Mouse (Mus musculus) layer of hippocampus, postnatal 10 days (tissue): Measurements from ENCODE around the gene Chst11. TPM values are rescaled to one million over a fixed set of nuclear protein-coding genes. Genes with fewer than 3 reads are reported as not detected.

Experiments used
- DNase-seq, 2 experiments: peaks; one replicate each; pipeline ENCODE4 v3.0.0; 2021; ENCODE audit warnings: low spot score in 2 of 2
- long read RNA-seq: library from polyadenylated mRNA; stranded (forward); transcript quantifications from one replicate; pipeline ENCODE4 v2.0.0, GENCODE M21; 2023
- total RNA-seq, 2 experiments: library from RNA; stranded (reverse); gene quantifications; 2 replicates each; pipeline ENCODE4 v1.2.3; 2021

Chst11 gene
- 10 to 100 TPM; 51.2 to 56.1 TPM for total RNA-seq
- long read RNA-seq, partial matches to known transcripts, result 0 of 12 reads
- long read RNA-seq, other reads (novel, unspliced or antisense), result 12 of 12 reads

DNA sequence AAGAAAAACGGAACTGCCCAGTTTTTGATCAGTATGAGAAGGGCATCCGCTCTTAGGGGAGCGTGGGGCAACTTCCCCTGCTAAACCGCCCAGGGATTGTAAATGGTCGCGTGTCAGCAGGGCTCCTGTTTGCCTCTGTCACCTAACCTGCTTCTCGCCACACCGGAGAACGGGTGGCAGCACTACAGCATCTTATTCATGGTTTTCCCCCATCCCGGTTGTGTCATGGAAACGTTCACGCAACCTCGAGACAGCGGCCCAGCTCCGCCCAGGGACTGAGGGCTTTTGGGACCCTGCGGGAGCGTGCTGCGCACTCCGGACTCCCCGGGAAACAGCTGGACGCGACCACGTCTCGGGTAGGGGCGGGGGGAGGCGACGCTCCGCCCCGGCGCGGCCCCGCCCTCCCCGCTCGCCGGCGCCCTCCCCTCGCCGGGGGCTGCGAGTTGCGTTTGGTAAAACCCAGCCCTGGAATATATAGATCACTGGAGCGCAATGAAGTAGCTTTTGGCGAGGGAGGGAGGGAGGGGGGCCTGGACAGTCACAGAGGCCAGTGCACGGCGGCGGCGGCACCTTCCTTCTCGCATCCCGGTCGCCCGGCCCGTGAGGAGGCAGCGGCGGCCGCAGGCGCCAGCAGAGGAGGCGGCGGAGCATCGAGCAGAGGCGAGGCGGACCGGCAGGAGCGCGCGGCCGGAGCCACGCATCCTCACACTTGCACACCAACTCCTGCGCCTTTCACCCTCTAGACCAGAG, at the start of gene Chst11:
Gene Chst11, plus strand, starts transcription at position 549 of the 750 bp plus-strand sequence.
- peak; percentile 74 to 86 for DNase-seq

DNA sequence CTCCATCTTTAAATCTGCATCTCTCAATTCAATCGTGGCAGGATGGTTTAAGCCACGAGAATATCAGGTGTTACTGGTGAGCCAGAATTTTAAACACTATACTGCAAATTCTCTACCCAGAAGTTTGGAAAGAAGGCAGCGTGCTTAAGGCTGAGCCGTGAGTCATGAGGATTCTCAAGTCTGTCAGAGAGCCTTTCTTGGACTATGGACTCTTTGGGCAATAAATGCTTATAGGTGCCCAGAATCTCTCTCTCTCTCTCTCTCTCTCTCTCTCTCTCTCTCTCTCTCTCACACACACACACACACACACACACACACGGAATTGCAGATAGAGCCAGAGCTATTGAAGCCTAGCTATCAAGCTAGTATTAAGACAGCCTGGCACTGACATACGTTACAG, 49.5 kb upstream of the Chst11 start:
- DNase-seq, result no peak

DNA sequence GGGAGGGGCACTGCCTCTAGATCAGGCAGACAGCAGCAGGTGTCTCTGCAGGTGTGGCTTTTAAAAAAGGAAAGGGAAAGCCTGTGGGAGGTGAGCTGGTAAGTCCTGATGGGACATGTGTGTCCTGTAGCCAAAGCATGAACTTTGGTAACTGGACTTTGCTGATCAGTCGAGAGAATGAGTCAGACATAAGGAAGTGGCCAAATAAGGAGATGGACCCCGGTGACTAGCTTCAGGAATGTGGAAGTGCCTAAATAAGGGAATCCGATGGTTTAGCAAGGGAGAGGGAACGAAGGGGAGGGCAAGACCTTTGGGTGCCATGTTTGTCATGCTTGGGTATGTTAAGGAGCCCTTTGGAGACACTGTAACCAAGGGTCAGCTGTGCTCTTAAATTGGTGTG, 31.9 kb upstream of the Chst11 start:
- no peak for DNase-seq

DNA sequence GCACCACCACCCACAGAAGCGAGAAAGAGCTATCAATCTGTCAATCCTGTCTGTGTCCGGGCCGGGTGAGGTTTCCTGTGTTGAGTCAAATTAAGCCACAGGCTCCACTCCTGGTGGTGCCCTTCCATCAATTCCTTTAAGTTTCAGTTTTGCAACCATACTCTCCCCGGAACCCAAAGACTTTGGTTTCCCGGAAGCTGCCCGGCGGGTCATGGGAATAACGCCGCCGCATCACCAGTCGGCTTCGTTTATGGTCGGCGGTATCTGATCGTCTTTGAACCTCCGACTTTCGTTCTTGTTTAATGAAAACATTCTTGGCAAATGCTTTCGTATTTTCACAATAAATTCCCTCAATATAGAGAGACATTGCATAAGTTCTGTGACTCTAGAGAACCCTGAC, 30.2 kb upstream of the Chst11 start:
- DNase-seq, result no peak

DNA sequence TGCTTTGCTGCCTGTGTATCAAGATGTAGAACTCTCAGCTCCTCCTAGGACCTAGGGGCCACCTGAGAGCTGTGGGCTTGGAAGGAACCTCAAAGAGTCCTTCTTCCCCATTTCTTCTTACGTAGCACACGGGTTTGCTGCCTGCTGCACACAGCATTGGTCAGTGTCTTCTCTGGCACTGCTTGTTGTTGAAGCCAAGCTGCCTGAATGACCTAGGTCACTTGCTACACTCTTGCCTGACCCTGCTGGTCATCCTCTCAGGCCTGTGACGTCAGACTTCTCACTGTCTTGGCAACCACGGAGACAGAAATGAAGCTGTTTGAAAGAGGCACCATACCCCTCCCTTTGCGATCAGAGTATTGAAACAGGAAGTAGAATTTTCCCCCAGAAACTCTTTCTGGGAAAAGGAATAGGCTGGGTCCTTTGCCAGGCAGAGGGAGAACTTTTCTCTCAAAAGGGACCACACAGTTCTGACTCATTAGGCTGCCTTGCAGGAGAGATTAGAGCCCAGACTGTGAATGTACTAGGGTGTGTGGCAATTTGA, 27.0 kb upstream of the Chst11 start:
- DNase-seq, result no peak

DNA sequence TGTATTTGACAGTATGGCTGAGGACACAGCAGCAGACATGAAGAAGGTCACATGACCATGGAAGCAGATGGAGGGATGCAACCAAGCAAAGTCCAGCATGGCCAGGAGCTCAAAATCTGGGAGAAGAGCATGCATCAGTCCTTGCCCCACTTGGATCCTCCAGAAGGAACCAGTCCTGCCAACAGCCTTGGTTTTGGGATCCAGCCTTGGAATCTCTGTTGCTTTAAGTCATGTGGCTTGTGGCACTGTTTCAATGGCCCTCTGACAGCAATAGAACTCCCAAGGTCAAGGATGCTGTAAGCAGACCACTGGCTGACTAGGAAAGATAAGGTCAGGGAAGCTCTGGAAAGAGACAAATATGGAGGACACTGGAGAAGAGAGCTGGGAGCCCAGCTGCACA, 26.0 kb upstream of the Chst11 start:
- no peak for DNase-seq

DNA sequence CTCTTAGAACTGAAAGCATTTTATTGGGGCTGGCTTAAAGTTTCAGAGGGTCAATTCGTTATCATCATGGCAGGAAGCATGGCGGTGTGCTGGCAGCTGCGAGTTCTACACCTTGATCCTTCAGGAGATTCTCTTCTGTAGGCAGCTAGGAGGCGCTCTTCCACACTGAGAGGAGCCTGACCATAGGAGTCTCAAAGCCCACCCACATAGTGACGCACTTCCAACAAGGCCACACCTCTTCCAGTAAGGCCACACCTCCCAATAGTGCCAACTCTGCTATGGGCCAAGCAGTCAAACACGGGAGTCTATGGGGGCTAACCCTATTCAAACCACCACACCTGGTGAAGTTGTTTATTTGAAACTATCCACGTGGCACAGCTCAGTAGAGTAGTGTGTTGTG, 24.0 kb upstream of the Chst11 start:
- no peak for DNase-seq

DNA sequence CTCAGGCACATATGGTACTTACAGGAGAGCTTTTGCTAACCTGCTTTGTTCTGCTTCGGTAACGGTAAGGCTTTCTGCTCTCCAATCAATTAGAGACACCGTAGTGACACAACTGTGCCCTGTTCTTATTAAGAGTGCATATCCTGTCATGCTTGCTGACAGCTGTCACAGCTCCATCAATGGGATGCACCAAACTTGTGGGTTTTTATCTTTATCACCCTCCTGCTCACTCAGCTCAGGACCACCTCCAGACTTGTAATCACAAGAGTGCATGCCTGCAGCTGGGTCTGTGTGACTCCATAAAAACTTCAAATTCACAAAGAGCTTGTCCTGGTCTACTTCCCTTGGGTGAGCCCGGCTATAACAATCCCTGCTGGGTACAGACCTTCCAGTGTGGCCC, 23.3 kb upstream of the Chst11 start:
- no peak for DNase-seq

DNA sequence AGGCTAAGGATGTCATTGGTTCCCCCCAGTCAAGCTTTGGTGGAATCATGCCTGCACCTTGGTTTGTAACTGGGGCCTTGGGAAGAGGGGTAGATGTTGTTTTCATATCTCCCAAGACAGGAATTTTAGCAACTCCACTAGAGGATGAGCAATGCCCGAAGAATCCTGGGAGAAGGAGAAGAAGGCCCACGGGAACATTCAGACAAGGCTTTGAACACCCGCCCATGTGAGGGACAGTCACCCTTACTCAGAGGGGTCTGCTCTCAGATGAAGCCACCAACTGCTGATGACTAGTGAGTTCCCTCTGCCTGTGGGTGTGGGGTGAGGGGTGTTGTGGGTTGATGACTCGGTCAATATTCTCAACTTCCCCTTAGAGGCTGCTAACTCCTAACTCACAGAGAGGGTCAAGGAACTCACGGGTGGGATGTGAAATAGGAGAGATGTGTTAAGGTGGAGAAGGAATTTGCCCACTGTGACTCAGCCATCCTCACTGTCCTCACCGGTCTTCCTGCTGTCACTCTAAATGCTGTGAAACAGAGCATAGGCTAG, 22.8 kb upstream of the Chst11 start:
- DNase-seq, result no peak

DNA sequence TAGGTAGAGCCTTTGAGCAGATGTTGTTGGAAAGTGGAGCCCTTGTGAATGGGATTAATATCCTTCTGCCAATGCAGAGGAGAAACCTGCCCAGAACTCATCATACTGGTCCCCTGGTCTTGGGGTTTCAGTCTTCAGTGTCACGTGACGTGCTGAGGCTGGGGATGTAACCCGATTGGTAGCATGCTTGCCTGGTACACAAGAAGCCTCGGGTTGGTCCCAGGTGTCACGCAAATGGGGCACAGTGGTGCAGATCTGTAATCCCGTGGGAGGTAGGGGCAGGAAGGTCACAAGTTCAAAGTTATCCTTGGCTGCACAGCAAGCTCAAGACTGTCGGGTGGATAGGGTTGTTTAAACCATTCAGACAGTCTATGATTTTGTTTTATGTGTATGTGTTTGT, 20.8 kb upstream of the Chst11 start:
- no peak for DNase-seq

DNA sequence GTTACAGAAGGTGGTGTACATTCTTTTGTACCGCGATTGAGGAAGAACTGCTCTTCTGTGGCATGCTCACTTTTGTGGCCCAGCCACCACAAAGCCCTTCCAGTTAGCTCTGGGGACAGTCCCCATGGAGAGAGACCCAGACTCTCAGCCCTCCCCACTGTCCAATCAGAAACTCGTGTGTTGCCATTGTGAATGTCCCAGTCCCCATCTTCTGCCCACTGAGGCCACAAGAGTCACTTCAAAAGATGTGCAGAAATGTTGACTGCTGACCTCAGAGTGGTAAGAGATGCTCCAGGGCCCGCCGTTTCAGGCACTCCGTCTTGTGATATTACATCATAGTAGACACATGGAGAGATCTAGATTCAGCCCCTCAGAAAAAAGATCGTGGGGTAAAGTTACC, 18.6 kb upstream of the Chst11 start:
- no peak for DNase-seq

DNA sequence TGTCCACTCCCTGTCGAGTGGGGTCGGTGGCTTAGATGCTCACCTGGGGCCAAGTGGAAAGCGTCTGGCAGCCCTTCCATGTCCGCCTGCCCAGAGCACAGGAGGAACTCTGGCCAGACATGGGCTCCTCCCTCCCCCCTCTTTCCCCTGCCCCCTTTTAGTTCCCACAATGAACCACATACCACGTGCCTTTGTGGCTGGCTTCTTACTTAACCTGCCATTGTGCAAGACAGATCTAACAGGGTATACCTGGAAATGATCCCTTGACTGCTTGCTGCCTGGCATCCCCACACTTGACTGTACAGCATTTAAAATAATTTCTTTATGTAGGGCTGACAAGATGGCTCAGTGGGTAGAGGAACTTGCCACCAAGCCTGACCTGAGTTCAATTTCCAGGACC, 15.7 kb upstream of the Chst11 start:
- no peak for DNase-seq

DNA sequence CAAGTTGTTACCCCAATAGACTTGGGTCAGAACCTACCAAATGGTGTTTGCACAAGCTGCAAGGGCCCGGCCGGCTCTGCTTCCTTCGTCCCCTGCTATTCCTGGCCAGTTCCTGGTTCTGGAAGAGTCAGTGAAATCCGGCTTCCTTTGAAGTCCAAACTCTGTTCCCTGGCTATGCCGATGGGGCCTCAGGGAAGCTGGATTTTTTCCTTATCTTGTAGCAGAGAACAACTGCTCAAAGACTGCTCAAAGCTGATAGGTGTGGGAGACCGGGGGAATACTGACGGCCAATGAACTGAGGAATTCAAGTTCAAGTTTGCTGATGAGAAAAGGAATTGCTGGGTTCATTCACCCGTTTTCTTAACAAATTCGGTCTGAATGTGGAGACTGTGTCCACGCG, 13.7 kb upstream of the Chst11 start:
- no peak for DNase-seq

DNA sequence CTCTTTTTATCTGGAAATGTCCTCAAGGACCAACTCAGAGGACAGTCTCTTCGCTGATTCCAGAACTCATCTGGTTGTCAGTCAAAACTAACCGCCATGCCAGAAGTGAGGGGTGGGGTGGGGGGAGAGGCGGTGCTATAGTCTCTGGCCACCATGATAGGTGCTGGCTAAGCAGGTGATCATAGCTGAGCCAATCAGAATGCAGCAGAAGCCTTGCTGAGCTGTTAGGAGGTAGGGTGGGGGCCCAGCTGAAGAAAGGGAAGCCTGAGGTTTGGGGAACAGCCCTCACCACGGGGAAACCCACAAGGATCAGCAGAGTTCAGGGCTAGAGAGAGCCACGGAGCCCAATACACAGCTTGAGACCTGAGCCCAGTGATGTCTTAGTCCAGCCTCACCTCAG, 11.1 kb upstream of the Chst11 start:
- DNase-seq, result no peak

DNA sequence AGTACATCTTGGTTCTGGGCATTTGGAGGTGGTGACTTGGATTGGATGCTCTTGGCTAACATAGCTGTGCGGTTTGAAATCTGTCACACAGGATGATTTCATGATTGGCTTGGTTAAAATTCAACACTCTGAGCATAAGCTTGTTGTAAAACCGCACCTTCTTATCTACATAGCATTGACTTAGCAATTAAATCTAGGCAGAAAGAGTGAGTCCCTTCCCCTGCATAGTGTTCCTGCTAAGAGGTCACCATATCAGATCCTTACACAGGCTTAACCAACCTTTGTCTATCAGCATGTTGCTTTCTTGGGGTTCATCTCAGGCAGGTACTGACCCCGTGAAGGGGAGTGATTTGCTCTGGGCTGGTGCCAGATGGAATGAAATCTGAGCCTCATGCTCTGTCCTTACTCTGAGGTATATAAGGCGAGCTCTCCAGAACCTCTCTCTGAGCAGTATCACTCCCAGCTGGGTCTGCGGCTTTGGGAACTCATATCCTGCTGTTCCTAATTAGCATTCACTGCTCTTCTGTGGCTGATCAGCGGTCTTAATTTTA, 10.6 kb upstream of the Chst11 start:
- DNase-seq, result no peak

DNA sequence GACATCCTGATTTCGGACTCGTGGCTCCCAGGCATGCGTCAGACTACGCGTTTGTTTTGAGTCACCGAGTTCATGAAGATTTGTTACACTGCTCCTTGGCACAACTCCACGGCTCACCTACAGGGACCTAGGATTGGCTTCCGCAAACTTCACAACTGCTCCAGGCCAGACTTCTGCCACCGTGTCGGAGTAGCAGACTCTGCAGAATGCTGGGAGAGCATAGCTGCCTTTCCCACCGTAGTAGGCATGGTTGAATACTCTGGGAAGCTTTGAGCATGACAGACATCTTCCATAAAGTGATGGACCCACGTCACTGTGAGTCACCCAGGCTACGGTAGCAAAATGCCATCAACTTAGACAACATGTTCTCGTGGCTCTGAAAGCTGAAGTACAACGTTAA, 9.5 kb upstream of the Chst11 start:
- no peak for DNase-seq

DNA sequence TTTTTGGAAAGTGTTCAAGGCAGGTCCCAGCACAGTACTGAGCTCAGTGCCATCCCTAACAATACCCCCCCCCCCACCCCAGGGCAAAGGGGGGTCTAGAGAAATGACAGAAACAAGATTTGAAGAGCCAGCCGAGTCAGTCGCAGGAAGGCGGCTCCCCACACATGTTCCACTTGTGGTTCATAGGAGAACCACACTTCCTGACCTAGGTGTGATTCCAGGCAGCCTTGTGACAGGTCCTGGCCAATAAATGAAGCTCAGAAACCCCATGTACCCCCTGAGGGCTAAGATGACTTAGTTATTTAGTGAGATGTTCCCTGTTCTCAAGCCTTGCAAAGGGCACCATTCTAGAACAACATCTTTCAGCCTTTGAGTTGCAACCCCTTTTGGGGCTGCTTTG, 3.0 kb upstream of the Chst11 start:
- DNase-seq, result no peak

DNA sequence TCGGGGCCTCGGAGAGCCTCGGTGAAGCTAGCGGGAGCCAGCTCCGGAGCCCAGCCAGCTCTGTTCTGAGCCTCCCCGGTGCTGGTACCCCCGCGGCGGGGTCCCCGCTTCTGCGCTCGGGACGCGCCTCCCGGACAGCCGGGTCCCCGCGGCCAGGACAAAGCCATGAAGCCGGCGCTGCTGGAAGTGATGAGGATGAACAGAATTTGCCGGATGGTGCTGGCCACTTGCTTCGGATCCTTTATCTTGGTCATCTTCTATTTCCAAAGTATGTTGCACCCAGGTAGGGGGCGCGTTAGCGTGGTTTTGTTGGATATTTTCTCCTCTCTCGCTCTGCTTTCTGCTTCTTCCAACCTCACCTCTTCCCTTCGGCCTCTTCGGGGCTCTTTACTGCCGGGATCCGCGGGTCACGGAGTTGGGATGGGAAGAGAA, 418 bp downstream of the Chst11 start:
- DNase-seq, result peak; percentile 60 to 72

DNA sequence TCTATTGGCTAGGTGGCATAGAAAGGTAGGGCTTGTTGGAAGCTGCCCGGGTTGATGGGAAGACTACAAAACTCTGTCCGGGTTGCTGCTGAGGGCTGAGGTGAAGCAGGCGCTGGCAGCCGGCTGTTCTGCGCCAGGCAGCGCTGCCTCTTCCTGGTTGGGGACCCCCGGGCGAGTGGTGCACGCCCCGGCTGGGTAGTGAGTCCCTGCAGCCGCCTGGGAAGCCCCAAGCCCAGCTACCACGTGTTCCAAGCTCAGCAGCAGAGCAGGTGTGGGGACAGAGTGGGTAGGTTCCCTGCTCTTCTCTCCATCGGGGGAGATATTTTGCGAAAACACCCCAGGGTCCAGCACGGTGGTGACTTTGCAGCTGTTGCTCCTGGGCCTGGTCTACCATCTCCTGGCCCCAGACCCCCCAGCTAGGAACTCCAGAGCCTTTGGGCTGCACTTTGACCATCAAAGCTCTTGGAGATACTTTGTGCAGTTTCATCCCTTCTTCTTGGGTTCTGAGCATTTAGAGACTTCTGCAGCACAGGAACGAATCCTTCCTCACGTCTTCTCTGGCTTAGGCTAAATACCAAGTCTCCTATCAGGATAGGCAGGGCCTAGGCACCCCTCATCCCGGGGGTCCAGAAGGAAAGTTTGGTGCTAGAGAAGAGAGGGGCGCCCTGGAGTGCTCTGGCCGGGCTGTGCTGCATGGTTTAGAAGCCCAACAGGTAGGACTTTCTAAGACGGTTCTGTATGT, 1.1 kb downstream of the Chst11 start:
- DNase-seq, result no peak

DNA sequence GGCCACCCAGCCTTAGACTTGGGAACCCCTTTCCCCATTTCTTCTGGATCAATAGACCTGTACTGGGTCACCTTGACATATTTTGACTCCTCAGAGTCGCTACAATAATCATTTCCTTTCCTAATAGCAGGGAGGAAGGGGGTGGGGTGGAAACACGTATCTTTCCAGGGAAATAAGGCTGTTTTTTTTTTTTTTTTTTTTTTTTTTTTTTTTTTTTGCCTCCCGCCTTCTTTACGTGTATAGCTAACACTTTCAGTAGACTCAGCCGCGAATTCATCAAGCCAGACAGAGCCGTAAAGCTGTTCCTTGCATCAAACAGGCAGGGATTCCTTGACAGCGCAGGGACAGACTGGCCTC, 1.7 kb downstream of the Chst11 start:
- no peak for DNase-seq

DNA sequence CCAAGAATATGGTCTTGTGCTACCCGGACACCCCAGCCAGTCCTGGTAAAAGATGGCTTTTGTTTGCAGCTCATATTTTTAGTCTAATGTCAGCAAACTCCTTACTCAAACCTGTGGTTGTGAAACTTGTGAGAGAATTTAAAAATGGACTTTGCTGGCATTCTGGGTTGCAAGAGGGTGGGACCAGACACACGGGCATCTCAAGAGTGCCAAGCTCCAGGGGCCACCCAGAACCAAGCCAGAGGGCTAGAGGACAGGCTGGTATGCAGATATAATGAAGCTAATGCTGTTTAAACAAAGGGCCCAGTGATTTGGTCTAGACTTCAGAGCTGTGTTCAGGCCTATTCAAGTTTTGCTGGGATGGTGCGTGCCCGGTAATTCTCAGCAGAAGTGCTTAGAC, 2.1 kb downstream of the Chst11 start:
- DNase-seq, result no peak

DNA sequence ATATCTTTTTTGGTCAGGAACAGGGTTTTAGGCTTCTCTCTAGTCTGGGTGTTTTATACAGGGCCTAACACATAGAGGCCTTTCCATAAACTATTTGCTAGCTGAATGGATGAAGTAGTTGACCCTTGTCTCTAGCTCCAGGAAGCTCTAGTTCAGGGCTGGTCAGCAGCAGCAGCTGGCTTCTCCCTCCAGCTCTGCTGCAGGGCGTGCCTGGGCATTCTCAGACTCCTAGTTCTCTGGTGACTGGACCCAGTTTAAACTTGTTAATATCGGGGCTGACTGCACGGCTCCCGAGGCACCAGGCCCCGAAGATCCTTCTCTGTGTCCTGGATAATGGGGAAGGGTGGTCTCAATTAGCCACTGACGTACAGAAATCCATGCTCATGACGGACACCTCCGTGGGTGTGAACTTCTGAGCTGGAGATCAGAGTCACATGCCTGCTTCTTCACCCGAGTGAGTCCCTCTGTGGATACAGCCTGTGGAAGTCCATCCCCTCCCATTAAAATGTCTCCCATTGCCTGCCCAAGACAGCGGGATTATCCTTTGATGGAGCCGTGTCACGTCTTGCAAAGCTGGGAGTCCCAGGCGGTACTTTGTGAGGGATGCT, 4.2 kb downstream of the Chst11 start:
- no peak for DNase-seq
